ENCODE assay signal across 8 mouse cellular contexts in genomic region chr11:103027570-103028175, GRCm38 (mm10). TPM values are rescaled to one million over a fixed set of nuclear protein-coding genes. Genes with fewer than 3 reads are reported as not detected.
DNase-seq lines count a peak whose midpoint lies in the region; ATAC-seq and TF ChIP-seq lines count a peak whose summit lies in the region.

No protein-coding gene starts in this region.

- H3K27me3 ChIP-seq in thymus, adult 2 months (ENCODE audit: control insufficient read depth, insufficient read depth, low read length), result no peaks in the 10 kb centered on the region
- H3K27me3 ChIP-seq in liver, embryonic 13.5 days, result no peaks in the 10 kb centered on the region

- peak overlapping the region; percentile 73 for H3K4me2 ChIP-seq in liver, embryonic 13.5 days

- TF ChIP-seq POLR2A in thymus, adult 2 months (IDR thresholded peaks at IDR 0.05; ENCODE audit: control insufficient read depth, extremely low read depth, insufficient read depth, low read length, poor library complexity), result no peak

- H3K4me1 ChIP-seq in thymus, adult 2 months (replicated peaks; ENCODE audit: control insufficient read depth, insufficient read depth, low read length), result peaks cover 2% of the 10 kb centered on the region
- peaks cover 54% of the 10 kb centered on the region for H3K4me1 ChIP-seq in liver, embryonic 13.5 days (replicated peaks)

- peak overlapping the region; percentile 83 for H3K4me3 ChIP-seq in thymus, adult 2 months (ENCODE audit: control insufficient read depth, insufficient read depth, low read length)
- peak overlapping the region; percentile 73 for H3K4me3 ChIP-seq in liver, embryonic 13.5 days (replicated peaks)

- TF ChIP-seq CTCF in thymus, adult 2 months (IDR thresholded peaks at IDR 0.05; ENCODE audit: borderline replicate concordance, control insufficient read depth, extremely low read depth, insufficient read depth, low read length, poor library complexity), result no peak

- 10% methylated on average over 8 of the region's 8 CpGs for WGBS in thymus, adult 2 months
- 9% methylated on average over 8 of the region's 8 CpGs for WGBS in liver, embryonic 13.5 days (ENCODE audit: insufficient replicate concordance)

- H3K36me3 ChIP-seq in thymus, adult 2 months (ENCODE audit: control insufficient read depth, insufficient read depth, low read length), result no peaks in the 10 kb centered on the region
- peaks cover 32% of the 10 kb centered on the region for H3K36me3 ChIP-seq in liver, embryonic 13.5 days

- no peaks in the 10 kb centered on the region for H3K9me3 ChIP-seq in liver, embryonic 13.5 days (replicated peaks)

- no peak for ATAC-seq in liver, embryonic 13.5 days (ENCODE audit: low read depth)

- peak overlapping the region; percentile 83 for H3K9ac ChIP-seq in liver, embryonic 13.5 days

- peak; percentile 26 for DNase-seq in cerebellum, adult 11 months
- DNase-seq in cerebellum, postnatal 4 days (ENCODE audit: low spot score in 2 of 2), result no peak
- DNase-seq in thymus, adult 2 months, result no peak
- no peak for DNase-seq in thymus, postnatal 10 days (ENCODE audit: low spot score in 2 of 2)
- DNase-seq in liver, embryonic 13.5 days, result no peak
- DNase-seq in MN1 (ENCODE audit: low spot score), result no peak
- DNase-seq in urinary bladder, adult 18-20 months (ENCODE audit: low spot score in 2 of 2), result no peak
- DNase-seq in left cerebral cortex, adult 18-20 months (ENCODE audit: low spot score in 2 of 2), result no peak

- peak overlapping the region; percentile 15; the same call in 1 of the 2 replicates for H3K27ac ChIP-seq in thymus, adult 2 months (ENCODE audit: control insufficient read depth, insufficient read depth, low read length)
- peak overlapping the region; percentile 92 for H3K27ac ChIP-seq in liver, embryonic 13.5 days

RNA-seq across cellular contexts. Expression of gene Nmt1, which starts 0.3 kb away (rescaled TPM):
- polyA plus RNA-seq in thymus, adult 2 months (2012; rRNA removed), result 52.5 and 60.8 TPM in 2 replicates
- polyA plus RNA-seq in liver, embryonic 13.5 days (2015; fragmentation: Nextera tagmentation; extraction: Ambion mirVana), result 47.8 and 52.2 TPM in 2 replicates
- 100 to 1,000 TPM; 130 to 131 TPM for total RNA-seq in left cerebral cortex, adult 18-20 months (2021)

RNA-seq across cellular contexts. Expression of gene Dcakd, which starts 0.5 kb away (rescaled TPM):
- polyA plus RNA-seq in thymus, adult 2 months (2012; rRNA removed), result 77.5 and 88.2 TPM in 2 replicates
- 29.9 and 37.3 TPM in 2 replicates for polyA plus RNA-seq in liver, embryonic 13.5 days (2015; fragmentation: Nextera tagmentation; extraction: Ambion mirVana)
- total RNA-seq in left cerebral cortex, adult 18-20 months (2021), result 10 to 100 TPM; 44.4 to 44.6 TPM
